Mouse (Mus musculus) heart, adult 8-10 months (tissue): ENCODE data around the gene Brca2. TPM values are rescaled to one million over a fixed set of nuclear protein-coding genes. Genes with fewer than 3 reads are reported as not detected.

Experiments used
- DNase-seq: peaks from one replicate; pipeline ENCODE4 v3.0.0; 2022; ENCODE audit warnings: low spot score
- total RNA-seq, 4 experiments: library from RNA; stranded (reverse); gene quantifications; 2 replicates each; pipeline ENCODE4 v1.2.4; 2022

Gene Brca2
- total RNA-seq, 4 experiments from 2014 or later: 1.4 to 3.1 (median 2.1) TPM

- no peak for DNase-seq
Measured at GRCm38 (mm10) chr5:150564426-150564825, 42.0 kb downstream of the Brca2 start.

- no peak for DNase-seq
Measured at GRCm38 (mm10) chr5:150566226-150566625, 43.8 kb downstream of the Brca2 start.

GRCm38 (mm10) chr5:150566971-150567370 is 44.5 kb downstream of the Brca2 start:
- DNase-seq: no peak

- DNase-seq: no peak
Measured at GRCm38 (mm10) chr5:150570496-150571219, 48.2 kb downstream of the Brca2 start.

- DNase-seq: no peak
Measured at GRCm38 (mm10) chr5:150574403-150574802, 52.0 kb downstream of the Brca2 start.

- no peak for DNase-seq
Measured at GRCm38 (mm10) chr5:150574885-150575284, 52.5 kb downstream of the Brca2 start.

GRCm38 (mm10) chr5:150576832-150577231 is 54.4 kb downstream of the Brca2 start:
- no peak for DNase-seq

GRCm38 (mm10) chr5:150578613-150579171 is 56.3 kb downstream of the Brca2 start:
- DNase-seq: no peak

GRCm38 (mm10) chr5:150581180-150581579 is 58.8 kb downstream of the Brca2 start:
- DNase-seq: no peak

GRCm38 (mm10) chr5:150583181-150583580 is 60.8 kb downstream of the Brca2 start:
- DNase-seq: no peak

GRCm38 (mm10) chr5:150583622-150584336 is 61.3 kb downstream of the Brca2 start:
- DNase-seq: peak; percentile 16

- DNase-seq: no peak
Measured at GRCm38 (mm10) chr5:150584337-150584729, 61.9 kb downstream of the Brca2 start.

GRCm38 (mm10) chr5:150589945-150590344 is 67.5 kb downstream of the Brca2 start:
- DNase-seq: no peak

GRCm38 (mm10) chr5:150592186-150592903 is 69.9 kb downstream of the Brca2 start:
- peak; percentile 16 for DNase-seq

GRCm38 (mm10) chr5:150592904-150593755 is 70.7 kb downstream of the Brca2 start:
- no peak for DNase-seq

- peak; percentile 21 for DNase-seq
Measured at GRCm38 (mm10) chr5:150593756-150594648, 71.6 kb downstream of the Brca2 start.

- peak; percentile 18 for DNase-seq
Measured at GRCm38 (mm10) chr5:150594649-150595339, 72.4 kb downstream of the Brca2 start.

GRCm38 (mm10) chr5:150595366-150596016 is 73.1 kb downstream of the Brca2 start:
- DNase-seq: no peak

- DNase-seq: no peak
Measured at GRCm38 (mm10) chr5:150597088-150597487, 74.7 kb downstream of the Brca2 start, which contains the start of gene N4bp2l1. Gene N4bp2l1, minus strand, starts transcription at chr5:150597188.
